In genomic region chr17:14608845-14609244, GRCm38 (mm10) we compare ENCODE assay signal across 25 mouse cellular contexts.
DNase-seq lines count a peak whose midpoint lies in the region; TF ChIP-seq lines count a peak whose summit lies in the region.
"Had no signal": no experiment of that assay in that cellular context is flagged by ENCODE, and none has a peak within 500 bp of the region (broad histone marks: within the 10 kb centered on the region; RNA-seq: fewer than 3 reads in every experiment).

No protein-coding gene starts in this region.

- H3K4me1 ChIP-seq in heart, embryonic 10.5 days, result no peaks in the 10 kb centered on the region
- peaks cover 18% of the 10 kb centered on the region for H3K4me1 ChIP-seq in embryonic fibroblast, embryonic 13.5 days (ENCODE audit: control insufficient read depth, insufficient read depth, low read length)
- H3K4me1 ChIP-seq: embryonic facial prominence, embryonic 10.5 days; forebrain, embryonic 10.5 days; forebrain, embryonic 13.5 days; heart, embryonic 13.5 days; hindbrain, embryonic 12.5 days; hindbrain, embryonic 15.5 days had no signal

- TF ChIP-seq CTCF in embryonic fibroblast, embryonic 13.5 days (IDR thresholded peaks at IDR 0.05; ENCODE audit: borderline replicate concordance, insufficient read depth, low read length), result no peak

- no peaks in the 10 kb centered on the region for H3K36me3 ChIP-seq in heart, embryonic 10.5 days
- H3K36me3 ChIP-seq: embryonic facial prominence, embryonic 10.5 days; embryonic facial prominence, embryonic 13.5 days; forebrain, embryonic 10.5 days; heart, embryonic 13.5 days; hindbrain, embryonic 12.5 days; hindbrain, embryonic 15.5 days had no signal

- DNase-seq in heart, adult 8-10 months (ENCODE audit: low spot score), result peak; percentile 23
- no peak for DNase-seq in heart, embryonic 10.5 days (ENCODE audit: low spot score)
- DNase-seq in 3T3-L1 (ENCODE audit: low read depth, low spot score), result peak; percentile 90
- DNase-seq in Muller cell, postnatal 12 days (ENCODE audit: inconsistent ontology term), result peak; percentile 19
- DNase-seq in frontal cortex, postnatal 14 days (ENCODE audit: low spot score in 2 of 2), result no peak
- no peak for DNase-seq in adrenal gland, postnatal 14 days
- DNase-seq in layer of hippocampus, adult 18-20 months (ENCODE audit: low spot score in 2 of 2), result no peak
- DNase-seq: adrenal gland, adult 2 months; adrenal gland, postnatal 25 days; cerebellum, adult 11-12 months; cerebellum, adult 8-10 months; cerebellum, postnatal 10 days; cerebellum, postnatal 36 days; embryo, embryonic 11 days; gastrocnemius, adult 2 months; gastrocnemius, postnatal 14 days; kidney, adult 9 months had no signal

- WGBS in heart, embryonic 10.5 days, result 79% methylated on average over 4 of the region's 4 CpGs

- no peaks in the 10 kb centered on the region for H3K9me3 ChIP-seq in heart, embryonic 10.5 days
- H3K9me3 ChIP-seq: embryonic facial prominence, embryonic 10.5 days; embryonic facial prominence, embryonic 13.5 days; forebrain, embryonic 10.5 days; forebrain, embryonic 13.5 days; heart, embryonic 13.5 days; hindbrain, embryonic 12.5 days; hindbrain, embryonic 15.5 days had no signal

- no peaks in the 10 kb centered on the region for H3K27me3 ChIP-seq in heart, embryonic 10.5 days (ENCODE audit: insufficient read depth, poor library complexity, severe bottlenecking)
- H3K27me3 ChIP-seq: embryonic facial prominence, embryonic 13.5 days; forebrain, embryonic 13.5 days; heart, embryonic 13.5 days; hindbrain, embryonic 12.5 days; hindbrain, embryonic 15.5 days had no signal

- H3K27ac ChIP-seq in heart, embryonic 10.5 days, result no peak overlapping the region
- H3K27ac ChIP-seq in embryonic fibroblast, embryonic 13.5 days (ENCODE audit: insufficient read depth, low read length), result peak overlapping the region; percentile 72
- H3K27ac ChIP-seq: embryonic facial prominence, embryonic 10.5 days; embryonic facial prominence, embryonic 13.5 days; forebrain, embryonic 10.5 days; forebrain, embryonic 13.5 days; gastrocnemius, adult 2 months; heart, embryonic 13.5 days; hindbrain, embryonic 12.5 days; hindbrain, embryonic 15.5 days had no signal

- TF ChIP-seq POLR2A in embryonic fibroblast, embryonic 13.5 days (IDR thresholded peaks at IDR 0.05; ENCODE audit: low read depth, low read length), result no peak

- H3K4me3 ChIP-seq in heart, embryonic 10.5 days, result no peak overlapping the region
- H3K4me3 ChIP-seq in embryonic fibroblast, embryonic 13.5 days (ENCODE audit: insufficient read depth, low read length), result no peak overlapping the region
- H3K4me3 ChIP-seq: embryonic facial prominence, embryonic 10.5 days; embryonic facial prominence, embryonic 13.5 days; forebrain, embryonic 10.5 days; forebrain, embryonic 13.5 days; gastrocnemius, adult 2 months; heart, embryonic 13.5 days; hindbrain, embryonic 12.5 days; hindbrain, embryonic 15.5 days had no signal

Comparison
In these comparisons a context has a peak if more than half of its experiments do, and no peak if none do; other contexts are left out.
1. DNase-seq: peak in heart, adult 8-10 months (single experiment), 3T3-L1 (single experiment) and Muller cell, postnatal 12 days (single experiment); none in heart, embryonic 10.5 days (single experiment), frontal cortex, postnatal 14 days (0 of 2), adrenal gland, postnatal 14 days (single experiment) and layer of hippocampus, adult 18-20 months (0 of 2).